Mouse (Mus musculus) yolk sac, embryonic 10.5 days (tissue): Measurements from ENCODE around the gene Smim22.

Experiments
- DNase-seq: peaks from one replicate; pipeline ENCODE4 v3.0.0-alpha.2; 2017; ENCODE audit warnings: low spot score

The Smim22 gene

DNA sequence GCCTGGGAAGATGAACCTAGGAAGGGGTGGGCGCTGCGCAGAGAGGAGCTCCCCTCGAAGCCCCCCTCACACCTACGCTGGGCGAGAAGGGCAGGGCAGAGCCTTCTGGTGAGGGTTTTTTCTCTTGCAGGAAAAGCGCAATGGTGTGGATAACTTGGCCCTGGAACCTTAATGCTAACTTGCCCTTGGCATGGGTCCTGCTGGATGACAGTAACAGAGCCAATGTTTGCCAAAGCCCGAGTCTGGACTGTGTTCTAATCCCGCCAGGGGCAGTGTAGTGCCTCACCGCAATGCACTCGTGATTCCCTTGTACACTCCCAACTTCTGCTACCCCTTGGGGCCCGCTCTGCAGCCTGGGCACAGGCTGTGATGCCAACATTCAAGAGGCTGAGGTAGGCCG is 988 bp downstream of the Smim22 start:
- peak; percentile 3 for DNase-seq

DNA sequence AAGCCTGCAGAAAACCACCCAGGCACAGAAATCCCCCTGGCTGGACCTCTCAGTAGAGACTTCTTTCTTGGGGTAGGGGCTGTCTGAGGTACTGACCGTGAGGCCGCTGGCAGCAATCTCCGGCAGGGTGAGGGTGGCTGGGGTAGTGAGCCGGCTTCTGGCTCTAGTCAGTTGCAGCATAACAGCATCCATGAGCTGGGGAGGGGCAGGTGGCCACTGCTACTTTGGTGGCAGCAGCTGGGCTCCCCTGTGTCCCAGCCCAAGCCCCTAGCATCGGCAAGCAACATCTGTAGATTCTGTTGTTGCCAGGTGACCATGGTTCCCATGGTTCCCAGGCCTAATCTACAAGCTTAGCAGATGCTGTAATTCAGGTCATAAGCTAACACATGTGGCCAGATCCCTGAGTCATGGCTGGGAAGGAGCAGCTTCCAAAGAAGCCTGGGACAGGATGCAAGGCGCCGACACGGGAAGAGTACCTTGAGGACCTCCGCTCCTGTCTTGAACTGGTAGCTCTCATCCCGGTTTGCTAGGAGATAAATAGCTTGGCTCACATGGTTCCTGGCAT is 3.4 kb downstream of the Smim22 start:
- no peak for DNase-seq

DNA sequence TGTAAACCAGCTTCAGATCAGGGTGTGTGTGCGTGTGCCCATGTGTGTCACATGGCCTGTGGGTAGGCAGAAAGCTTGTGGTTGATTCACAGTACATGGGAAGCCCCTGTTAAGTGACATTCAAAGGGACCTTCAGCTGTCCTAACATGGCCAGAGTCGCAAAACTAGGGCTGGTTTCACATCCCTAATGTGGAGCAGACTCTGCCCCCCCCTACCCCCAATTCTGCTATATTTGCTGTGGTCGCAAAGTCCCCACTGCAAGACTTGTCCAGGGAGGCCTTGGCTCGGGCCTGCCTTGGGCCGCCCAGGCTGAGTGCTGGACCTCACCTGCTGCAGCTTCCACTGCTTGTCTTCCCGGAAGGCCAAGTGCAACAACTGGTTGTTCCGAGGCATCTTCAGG is 4.2 kb downstream of the Smim22 start:
- peak; percentile 13 for DNase-seq

DNA sequence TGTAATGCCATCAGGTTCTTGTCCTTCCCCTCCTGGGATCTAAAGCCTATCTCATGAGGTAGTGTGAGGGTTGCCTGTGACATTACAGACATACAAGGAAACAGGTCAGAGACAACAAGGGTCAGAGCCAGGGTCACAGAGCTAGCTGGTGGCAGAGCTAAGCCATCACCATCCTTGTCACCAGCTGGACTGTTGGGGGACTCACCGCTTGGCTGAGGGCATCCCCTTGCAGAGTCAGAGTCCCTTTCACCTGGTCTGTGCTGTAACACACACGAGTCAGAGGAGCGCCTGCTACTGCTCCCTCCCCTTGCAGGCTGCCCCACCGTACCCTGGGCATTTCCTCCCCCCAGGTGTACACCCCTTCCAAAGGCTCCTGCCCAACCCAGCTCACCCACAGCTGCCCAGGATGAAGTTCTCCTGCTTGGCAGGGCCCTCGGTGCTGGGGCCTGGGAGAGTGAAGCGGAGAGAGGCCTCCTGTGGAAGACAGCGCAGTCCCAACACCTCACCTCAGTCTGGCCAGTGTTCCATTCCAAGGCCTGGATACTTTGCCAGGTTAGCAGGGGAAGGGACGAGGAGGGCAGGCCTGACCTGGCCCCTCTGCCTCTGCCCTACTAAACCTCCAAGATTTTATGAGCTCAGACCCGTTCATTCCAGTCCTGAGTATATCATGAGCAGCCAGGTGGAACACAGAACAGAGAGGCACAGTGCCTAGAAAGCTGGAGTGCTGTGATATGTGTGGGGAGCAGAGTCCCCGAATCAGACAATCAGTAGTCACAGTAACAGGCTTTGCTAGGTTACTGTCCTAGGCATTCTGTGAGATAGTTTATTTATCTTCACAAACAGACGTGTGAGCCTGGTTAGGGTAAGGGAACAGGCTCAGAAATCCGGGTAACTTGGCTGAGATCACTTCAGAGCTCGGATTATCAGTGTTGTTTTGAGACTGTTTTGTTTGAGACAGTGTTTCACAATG is 5.2 kb downstream of the Smim22 start:
- DNase-seq, result peak; percentile 8

DNA sequence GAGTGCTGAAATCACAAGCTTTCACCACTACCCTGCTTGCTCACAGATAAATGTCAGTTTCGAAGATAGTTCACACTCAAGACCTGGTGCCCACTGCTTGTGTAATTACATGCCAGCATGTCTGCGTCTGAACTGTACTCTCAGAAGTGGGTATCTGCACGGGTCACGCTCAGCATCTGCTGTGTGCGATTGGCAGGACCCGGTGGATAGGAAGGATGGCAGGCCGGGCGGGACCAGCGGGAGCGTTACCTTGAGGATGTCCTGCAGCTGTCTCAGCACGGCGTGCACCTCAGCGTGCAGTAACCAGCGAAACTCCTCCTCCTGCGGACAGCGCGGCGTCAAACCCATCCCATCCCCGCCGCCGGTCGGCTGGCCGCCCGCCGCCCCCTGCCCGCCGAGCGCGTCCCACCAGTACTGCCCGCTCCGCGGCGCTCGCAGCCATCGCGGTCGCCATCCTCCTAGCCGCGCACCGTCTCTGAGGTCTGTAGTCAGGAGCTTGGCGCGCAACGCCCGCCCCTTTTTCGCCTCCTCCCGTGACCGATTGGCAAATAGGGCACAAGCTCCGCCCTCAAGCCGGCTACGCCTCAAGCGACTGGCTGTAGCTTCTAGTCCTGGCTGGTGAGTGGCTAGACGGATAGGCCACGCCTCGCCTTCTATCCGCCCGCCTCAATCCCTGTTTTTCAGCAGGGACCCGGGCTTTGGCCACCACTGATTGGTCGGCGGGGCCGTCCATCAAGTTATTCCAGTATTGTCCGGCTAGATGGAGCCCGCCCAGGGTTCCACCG is 6.2 kb downstream of the Smim22 start, which contains the start of gene Rogdi:
Gene Rogdi (minus strand): TSS at position 500 of the 785 bp plus-strand sequence.
- DNase-seq, result peak; percentile 99

DNA sequence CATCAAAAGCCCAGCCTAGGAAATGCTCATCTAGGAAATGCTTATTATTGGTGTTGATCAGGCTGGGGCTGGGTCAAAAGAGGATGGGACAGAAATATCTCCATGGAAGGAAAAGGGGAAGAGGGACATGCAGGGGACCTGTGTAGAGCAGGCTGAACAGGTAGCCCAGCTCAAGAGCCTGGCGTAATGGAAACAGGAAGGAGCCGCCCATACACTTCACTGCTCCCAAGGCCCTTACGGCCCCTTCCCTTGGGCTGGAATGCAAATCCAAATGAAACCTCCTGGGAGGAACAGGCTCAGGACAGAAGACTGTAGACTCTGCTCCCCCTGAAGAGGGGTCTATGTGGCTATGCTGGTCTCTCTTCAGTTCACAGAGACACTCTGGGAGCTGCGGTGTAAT is 7.5 kb downstream of the Smim22 start:
- no peak for DNase-seq

DNA sequence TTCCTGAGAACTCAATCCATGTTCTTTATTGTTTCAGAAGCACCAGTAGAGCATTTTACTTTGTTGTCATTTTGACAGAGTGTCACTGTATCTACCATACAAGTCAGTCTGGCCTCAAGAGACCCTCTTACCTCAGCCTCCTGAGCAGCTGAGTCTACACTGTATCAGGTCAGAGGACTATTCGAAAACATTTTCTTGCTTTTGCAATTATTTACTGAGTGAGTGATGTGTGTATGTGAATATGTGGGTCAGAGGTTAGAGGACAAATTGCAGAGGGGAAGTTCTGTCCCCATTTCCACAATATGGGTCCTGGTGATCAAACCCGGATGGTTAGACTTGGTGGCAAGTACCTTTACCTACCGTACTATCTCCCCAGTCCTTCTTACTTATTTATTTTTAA is 16.9 kb downstream of the Smim22 start:
- DNase-seq, result no peak

DNA sequence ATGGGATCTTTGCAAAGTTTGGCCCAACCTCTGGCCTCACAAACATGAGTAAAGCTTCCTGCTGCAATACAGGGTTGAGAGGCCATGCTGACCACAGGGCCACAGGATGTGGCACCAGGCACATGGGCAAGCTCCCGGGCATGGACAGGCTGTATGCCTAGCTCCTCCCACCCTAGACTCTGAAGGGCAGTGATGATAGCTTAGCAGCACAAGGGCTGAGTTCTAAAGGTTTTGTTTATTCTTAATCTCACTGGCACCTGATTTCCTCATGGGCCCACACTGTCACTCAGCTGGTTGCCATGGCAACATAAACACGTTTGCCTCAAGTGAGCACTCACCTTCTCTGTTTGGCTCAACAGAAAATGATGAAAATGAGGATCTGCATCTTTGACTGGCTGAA is 22.8 kb downstream of the Smim22 start:
- peak; percentile 20 for DNase-seq

DNA sequence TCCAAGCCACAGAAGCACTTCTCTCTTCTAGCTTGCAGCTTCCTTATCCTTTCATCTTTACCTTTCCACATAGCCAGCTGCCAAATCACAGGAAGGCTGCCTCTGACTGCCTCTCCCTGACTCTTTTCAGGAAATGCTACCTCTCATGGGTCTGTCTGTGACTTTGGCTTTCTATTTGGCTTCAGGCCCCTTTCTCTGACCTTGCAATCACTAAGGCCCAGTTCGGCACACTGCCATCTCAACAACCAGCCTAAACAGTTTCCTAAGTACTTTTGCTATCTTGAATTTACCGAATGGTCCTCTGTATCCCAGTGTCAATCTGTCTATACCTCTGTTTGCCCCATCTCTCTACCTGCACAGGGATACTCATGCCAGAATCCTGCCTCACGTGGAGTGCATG is 28.5 kb downstream of the Smim22 start:
- DNase-seq, result no peak

DNA sequence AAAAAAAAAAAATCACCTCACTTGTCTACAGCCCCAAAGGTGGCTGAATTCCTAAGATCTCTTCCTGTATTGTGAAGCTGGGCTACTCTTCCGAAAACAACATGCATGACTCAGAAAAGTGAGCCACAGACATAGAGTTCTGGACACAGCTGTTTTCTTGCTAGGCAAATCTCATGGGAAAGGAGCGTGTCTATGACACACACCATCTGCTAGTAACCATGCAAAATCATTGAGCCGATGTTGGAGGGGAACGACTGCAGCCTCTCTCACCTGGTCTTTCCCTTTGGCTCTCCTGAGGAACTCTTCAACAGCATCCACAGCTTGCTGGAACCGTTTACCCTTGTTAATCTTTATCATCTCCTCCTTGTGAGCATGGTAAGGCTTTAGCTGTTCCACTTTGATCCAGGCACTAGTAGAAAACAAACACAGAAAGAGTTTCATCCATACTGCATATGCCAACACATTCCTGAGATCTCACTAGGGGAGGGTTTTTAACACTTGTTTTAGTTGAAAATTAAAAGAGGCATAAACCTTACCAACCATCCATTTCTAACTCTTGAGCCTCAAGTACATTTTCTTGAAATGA is 29.7 kb downstream of the Smim22 start:
- no peak for DNase-seq

DNA sequence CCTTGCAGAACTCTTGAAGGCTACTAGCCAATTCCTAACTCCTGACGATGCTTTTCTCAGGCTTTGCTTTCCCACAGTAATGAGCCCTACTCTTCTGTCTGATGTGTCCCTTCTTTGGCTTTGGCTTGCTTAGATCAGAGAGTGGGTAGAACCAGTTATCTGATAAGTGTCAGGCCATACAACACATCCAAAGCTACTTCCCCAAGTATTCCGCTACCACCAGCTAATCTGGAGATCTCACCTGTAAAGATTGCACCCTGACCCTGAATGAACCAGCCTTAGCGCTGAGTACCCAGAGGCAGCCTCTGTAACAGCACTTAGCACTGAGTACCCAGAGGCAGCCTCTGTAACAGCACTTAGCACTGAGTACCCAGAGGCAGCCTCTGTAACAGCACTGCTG is 38.2 kb downstream of the Smim22 start:
- DNase-seq, result no peak

DNA sequence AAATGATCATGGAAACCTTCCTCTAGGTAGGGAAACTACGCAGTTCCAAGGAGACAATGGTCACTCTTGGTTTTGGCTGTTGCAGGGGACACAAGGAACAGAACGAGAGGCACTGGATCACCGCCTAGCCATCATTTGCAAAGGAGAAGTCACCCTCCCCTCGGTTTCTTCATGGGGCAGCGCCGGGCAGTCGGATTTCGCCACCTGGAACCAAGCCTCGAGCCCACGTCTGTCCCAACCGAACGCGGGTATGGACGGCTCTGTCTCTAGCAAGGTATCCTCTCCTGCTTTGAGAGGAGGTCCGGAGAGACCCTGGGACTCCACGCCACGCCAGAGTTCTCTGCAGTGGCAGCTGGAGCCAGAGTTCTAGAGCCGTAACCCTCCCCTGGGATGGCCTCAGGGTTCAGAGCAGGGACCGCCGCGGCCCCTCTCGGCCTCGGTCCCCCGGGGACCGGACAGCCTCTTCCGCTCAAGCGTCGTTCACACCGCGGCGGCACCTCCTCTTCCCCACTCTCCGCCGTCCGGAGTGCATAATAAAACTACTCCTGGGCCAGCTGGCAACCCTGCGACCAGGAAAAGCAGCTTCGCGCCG is 42.2 kb downstream of the Smim22 start:
- DNase-seq, result no peak

DNA sequence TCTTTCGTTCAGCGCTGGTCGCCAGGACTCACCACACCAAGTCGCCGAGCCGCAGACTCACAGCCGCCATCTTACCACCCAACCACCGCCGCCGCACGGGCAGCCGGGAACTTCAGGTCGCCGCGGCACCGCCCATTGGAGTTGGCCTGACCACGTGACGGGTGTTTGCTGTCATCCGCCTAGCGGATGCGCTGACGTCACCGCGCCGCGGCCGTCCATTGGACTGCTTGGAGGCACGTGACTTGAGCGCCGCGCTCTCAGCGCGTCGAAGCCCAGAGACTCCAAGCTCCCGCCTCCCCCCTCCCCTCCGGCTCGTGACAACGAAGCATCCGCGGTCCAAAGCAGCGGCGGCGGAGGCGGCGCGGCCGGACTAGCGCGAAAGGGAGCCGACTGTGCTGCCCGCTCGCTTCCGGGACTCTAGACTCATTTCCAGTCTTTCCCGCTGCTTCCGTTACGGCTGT is 42.7 kb downstream of the Smim22 start, which contains the start of the genes Glyr1 and Ubn1:
Gene Glyr1 (minus strand): TSS at position 90 of the 461 bp plus-strand sequence.
Gene Ubn1 (plus strand): TSS at position 284 of the 461 bp plus-strand sequence.
- DNase-seq, result peak; percentile 98

DNA sequence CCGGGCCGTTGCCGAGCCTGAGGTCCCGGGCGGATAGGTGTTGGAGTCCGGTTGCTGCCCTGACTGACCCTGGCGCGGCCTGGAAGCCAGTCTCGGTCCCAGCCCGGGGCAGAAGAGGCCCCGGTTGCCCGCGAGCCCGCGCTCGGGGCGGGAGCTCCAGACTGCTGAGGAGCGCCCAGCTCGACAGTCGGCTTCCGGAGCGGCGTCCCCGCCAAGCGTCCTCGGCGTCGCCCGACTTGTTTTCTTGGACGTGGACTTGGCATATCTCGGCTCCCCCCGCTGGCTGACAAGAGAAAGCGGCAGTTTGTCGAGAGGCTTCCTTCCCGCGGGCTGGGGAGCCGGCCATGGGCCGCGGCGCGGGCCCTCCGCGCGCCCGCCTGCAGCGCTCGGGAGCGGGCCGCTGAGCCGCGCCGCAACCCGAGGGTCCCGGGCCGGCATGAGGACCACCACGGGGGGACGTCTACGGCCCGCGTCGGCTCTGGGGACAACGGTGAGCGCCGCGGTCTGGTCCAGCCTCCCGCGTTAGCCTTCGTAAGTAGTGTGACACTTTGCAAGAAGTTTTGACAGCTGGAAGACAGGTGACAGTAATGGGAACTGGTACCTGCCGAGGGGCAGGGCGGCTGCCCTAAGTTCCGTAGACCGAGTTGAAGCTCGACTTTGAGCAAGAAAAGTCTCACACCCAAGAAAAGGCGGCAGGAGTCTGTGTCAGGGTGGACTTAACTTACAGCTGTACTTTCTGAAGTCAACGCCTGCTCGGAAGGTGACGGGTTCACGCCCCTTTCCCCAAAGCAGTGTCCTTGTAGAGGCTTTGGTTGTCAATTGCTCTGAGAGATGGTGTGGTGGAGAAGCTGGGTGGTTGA is 43.4 kb downstream of the Smim22 start:
- peak; percentile 52 for DNase-seq
